Mouse (Mus musculus): ENCODE measurements around the gene Slit3.

GRCm38 (mm10) chr11:35504916-35505315, 383.9 kb downstream of the Slit3 start:
- no peak for TF ChIP-seq CTCF (IDR thresholded peaks at IDR 0.05; ENCODE audit: low read depth, low read length)
- no peak for TF ChIP-seq TAL1 (conservative IDR thresholded peaks at IDR 0.05; ENCODE audit: low read depth, low read length)
- no peak for TF ChIP-seq POLR2AphosphoS5 (IDR thresholded peaks at IDR 0.05; ENCODE audit: insufficient replicate concordance, low read depth, low read length)
- no peak for TF ChIP-seq GATA1 (IDR thresholded peaks at IDR 0.05; ENCODE audit: borderline replicate concordance, low read length)
- TF ChIP-seq GATA2 (IDR thresholded peaks at IDR 0.05; ENCODE audit: borderline replicate concordance, low read depth, low read length) = no peak

Measured in G1E (cell line).